Mouse (Mus musculus): ENCODE measurements around the gene Ubxn10. TPM values are rescaled to one million over a fixed set of nuclear protein-coding genes. Genes with fewer than 3 reads are reported as not detected.
A peak's percentile ranks its signal among the peaks of the same experiment; 100 is the strongest.

Ubxn10 gene
- total RNA-seq, 2 experiments from 2014 or later = 1.1 to 1.3 TPM

- intact Hi-C loops (cut with DNase I) = loop anchor here (5.0 kb wide), 2 partner anchors 83 to 143 kb away; no protein-coding TSS in a partner anchor
- no peak for DNase-seq (ENCODE audit: extremely low spot score in 1 of 2, low spot score in 2 of 2)
Observed at GRCm38 (mm10) chr4:138709246-138709645, 27.7 kb downstream of the Ubxn10 start.

- intact Hi-C loops (cut with DNase I) = loop anchor here (5.0 kb wide), 2 partner anchors 84 to 144 kb away; no protein-coding TSS in a partner anchor
- DNase-seq (ENCODE audit: extremely low spot score in 1 of 2, low spot score in 2 of 2) = peak in 1 of 2 experiments; percentile 72
Observed at GRCm38 (mm10) chr4:138708636-138709035, 28.3 kb downstream of the Ubxn10 start.

- intact Hi-C loops (cut with DNase I) = loop anchor here (5.0 kb wide), 2 partner anchors 86 to 146 kb away; no protein-coding TSS in a partner anchor
- no peak for DNase-seq (ENCODE audit: extremely low spot score in 1 of 2, low spot score in 2 of 2)
Observed at GRCm38 (mm10) chr4:138706620-138707019, 30.3 kb downstream of the Ubxn10 start.

- intact Hi-C loops (cut with DNase I) = loop anchor here (5.0 kb wide), 2 partner anchors 137 to 197 kb away; no protein-coding TSS in a partner anchor
Observed at GRCm38 (mm10) chr4:138704169-138704568, 32.8 kb downstream of the Ubxn10 start.

GRCm38 (mm10) chr4:138703591-138703990 is 33.4 kb downstream of the Ubxn10 start:
- no peak for DNase-seq (ENCODE audit: extremely low spot score in 1 of 2, low spot score in 2 of 2)
- intact Hi-C loops (cut with DNase I) = loop anchor here (5.0 kb wide), 2 partner anchors 136 to 196 kb away; no protein-coding TSS in a partner anchor

More at GRCm38 (mm10) chr4:138704169-138704568, 32.8 kb downstream of the Ubxn10 start:
- no peak for DNase-seq (ENCODE audit: extremely low spot score in 1 of 2, low spot score in 2 of 2)

- intact Hi-C loops (cut with DNase I) = loop anchor here (5.0 kb wide), 2 partner anchors 135 to 195 kb away; no protein-coding TSS in a partner anchor
- DNase-seq (ENCODE audit: extremely low spot score in 1 of 2, low spot score in 2 of 2) = no peak
Observed at GRCm38 (mm10) chr4:138702528-138702927, 34.4 kb downstream of the Ubxn10 start.

- intact Hi-C loops (cut with DNase I) = loop anchor here (5.0 kb wide), 2 partner anchors 135 to 195 kb away; no protein-coding TSS in a partner anchor
Observed at GRCm38 (mm10) chr4:138702031-138702430, 34.9 kb downstream of the Ubxn10 start.

GRCm38 (mm10) chr4:138701111-138701510 is 35.9 kb downstream of the Ubxn10 start:
- intact Hi-C loops (cut with DNase I) = loop anchor here (2.0 to 5.0 kb wide), 3 partner anchors 134 to 254 kb away; no protein-coding TSS in a partner anchor

More at GRCm38 (mm10) chr4:138702031-138702430, 34.9 kb downstream of the Ubxn10 start:
- no peak for DNase-seq (ENCODE audit: extremely low spot score in 1 of 2, low spot score in 2 of 2)

GRCm38 (mm10) chr4:138700184-138700982 is 36.6 kb downstream of the Ubxn10 start:
- intact Hi-C loops (cut with DNase I) = loop anchor here (2.0 to 5.0 kb wide), 3 partner anchors 133 to 254 kb away; no protein-coding TSS in a partner anchor
- DNase-seq (ENCODE audit: extremely low spot score in 1 of 2, low spot score in 2 of 2) = peak; percentile 65 to 66

More at GRCm38 (mm10) chr4:138701111-138701510, 35.9 kb downstream of the Ubxn10 start:
- no peak for DNase-seq (ENCODE audit: extremely low spot score in 1 of 2, low spot score in 2 of 2)

GRCm38 (mm10) chr4:138698296-138698695 is 38.7 kb downstream of the Ubxn10 start:
- intact Hi-C loops (cut with DNase I) = no loop called here

GRCm38 (mm10) chr4:138697166-138697860 is 39.7 kb downstream of the Ubxn10 start:
- no peak for DNase-seq (ENCODE audit: extremely low spot score in 1 of 2, low spot score in 2 of 2)
- intact Hi-C loops (cut with DNase I) = no loop called here

More at GRCm38 (mm10) chr4:138698296-138698695, 38.7 kb downstream of the Ubxn10 start:
- DNase-seq (ENCODE audit: extremely low spot score in 1 of 2, low spot score in 2 of 2) = no peak

GRCm38 (mm10) chr4:138696720-138697119 is 40.2 kb downstream of the Ubxn10 start:
- intact Hi-C loops (cut with DNase I) = no loop called here
- no peak for DNase-seq (ENCODE audit: extremely low spot score in 1 of 2, low spot score in 2 of 2)

- no peak for DNase-seq (ENCODE audit: extremely low spot score in 1 of 2, low spot score in 2 of 2)
- intact Hi-C loops (cut with DNase I) = no loop called here
Observed at GRCm38 (mm10) chr4:138693043-138693692, 43.8 kb downstream of the Ubxn10 start.

GRCm38 (mm10) chr4:138691443-138692181 is 45.4 kb downstream of the Ubxn10 start:
- no peak for DNase-seq (ENCODE audit: extremely low spot score in 1 of 2, low spot score in 2 of 2)
- intact Hi-C loops (cut with DNase I) = no loop called here

GRCm38 (mm10) chr4:138690561-138690960 is 46.4 kb downstream of the Ubxn10 start:
- DNase-seq (ENCODE audit: extremely low spot score in 1 of 2, low spot score in 2 of 2) = no peak
- intact Hi-C loops (cut with DNase I) = no loop called here

- no peak for DNase-seq (ENCODE audit: extremely low spot score in 1 of 2, low spot score in 2 of 2)
- intact Hi-C loops (cut with DNase I) = no loop called here
Observed at GRCm38 (mm10) chr4:138689094-138689512, 47.9 kb downstream of the Ubxn10 start.

- no peak for DNase-seq (ENCODE audit: extremely low spot score in 1 of 2, low spot score in 2 of 2)
- intact Hi-C loops (cut with DNase I) = no loop called here
Observed at GRCm38 (mm10) chr4:138685813-138686212, 51.2 kb downstream of the Ubxn10 start.

- intact Hi-C loops (cut with DNase I) = no loop called here
Observed at GRCm38 (mm10) chr4:138682760-138683159, 54.2 kb downstream of the Ubxn10 start.

More at GRCm38 (mm10) chr4:138682760-138683159, 54.2 kb downstream of the Ubxn10 start:
- DNase-seq (ENCODE audit: extremely low spot score in 1 of 2, low spot score in 2 of 2) = no peak

Data from left cerebral cortex, postnatal 10 days (tissue).